Mouse (Mus musculus) limb, embryonic 14.5 days (tissue): ENCODE measurements around the gene Dgki. TPM values are rescaled to one million over a fixed set of nuclear protein-coding genes. Genes with fewer than 3 reads are reported as not detected.
A peak's percentile ranks its signal among the peaks of the same experiment; 100 is the strongest.

Experiments
- ATAC-seq: fragments of 200-750 bp; cut with Nextera tagmentation; 2 replicates; pipeline ENCODE4 v1.8.0; 2017; ENCODE audit warnings: low read depth, moderate number of reproducible peaks, moderate TSS enrichment; ENCODE audit not compliant: low FRiP score
- DNase-seq: peaks from one replicate; pipeline ENCODE4 v3.0.0-alpha.2; 2015; ENCODE audit warnings: low spot score
- H3K27ac ChIP-seq: fragments of 300-500 bp; sonication (generic); replicated peaks from 2 replicates; pipeline ENCODE4 v1.5.1; 2014; ENCODE audit warnings: low read depth, mild to moderate bottlenecking, low read length, moderate library complexity, mixed read lengths
- H3K27me3 ChIP-seq: fragments of 300-500 bp; sonication (generic); 2 replicates; pipeline ENCODE4 v1.6.1; 2014; ENCODE audit warnings: low read length, mixed read lengths; ENCODE audit not compliant: control insufficient read depth, insufficient read depth
- H3K36me3 ChIP-seq: fragments of 300-500 bp; sonication (generic); 2 replicates; pipeline ENCODE4 v1.6.1; 2014; ENCODE audit warnings: mild to moderate bottlenecking, low read length, moderate library complexity, mixed read lengths; ENCODE audit not compliant: control insufficient read depth, insufficient read depth
- H3K4me1 ChIP-seq: fragments of 300-500 bp; sonication (generic); 2 replicates; pipeline ENCODE4 v1.6.1; 2014; ENCODE audit warnings: antibody characterized with exemption, low read length, mixed read lengths; ENCODE audit not compliant: control insufficient read depth, insufficient read depth
- H3K4me2 ChIP-seq: fragments of 300-500 bp; sonication (generic); replicated peaks from 2 replicates; pipeline ENCODE4 v1.6.1; 2014; ENCODE audit warnings: low read depth, mild to moderate bottlenecking, low read length, moderate library complexity; ENCODE audit not compliant: severe bottlenecking
- H3K4me3 ChIP-seq: fragments of 300-500 bp; sonication (generic); replicated peaks from 2 replicates; pipeline ENCODE4 v1.5.1; 2014; ENCODE audit warnings: low read length
- H3K9ac ChIP-seq: fragments of 300-500 bp; sonication (generic); 2 replicates; pipeline ENCODE4 v1.6.1; 2014; ENCODE audit warnings: mild to moderate bottlenecking, low read depth, low read length, moderate library complexity; ENCODE audit not compliant: severe bottlenecking
- H3K9me3 ChIP-seq: fragments of 300-500 bp; sonication (generic); 2 replicates; pipeline ENCODE4 v1.6.1; 2016; ENCODE audit warnings: low read length; ENCODE audit not compliant: control insufficient read depth
- POLR2A ChIP-seq: fragments of 200-500 bp; IDR thresholded peaks from 2 replicates; pipeline ENCODE4 v1.8.0; 2012; ENCODE audit warnings: inconsistent platforms, mild to moderate bottlenecking, moderate library complexity, borderline replicate concordance; ENCODE audit not compliant: insufficient read depth, insufficient read length; ENCODE audit errors: extremely low read depth
- WGBS: fragments of 180-500 bp; shearing (Covaris S2); extraction: QIAGEN DNeasy Blood & Tissue Kit; methylation state at CpG from one replicate; pipeline ENCODE4 v1.1.7; 2014; 5-methylcytosine and 5-hydroxymethylcytosine counted together
- polyA plus RNA-seq, 2 experiments: library from polyadenylated mRNA; depleted of rRNA in 1 of 2; stranded (reverse) in 1 of 2; unstranded in 1 of 2; fragments of >200 nt; fragmentation: Nextera tagmentation in 1 of 2; extraction: Ambion mirVana in 1 of 2; gene quantifications; 2 replicates each; pipeline versions ENCODE4 v1.2.1 to v1.2.3; 2012 to 2014

Gene Dgki
- polyA plus RNA-seq, 2 experiments = 0.58 to 0.85 TPM

DNA sequence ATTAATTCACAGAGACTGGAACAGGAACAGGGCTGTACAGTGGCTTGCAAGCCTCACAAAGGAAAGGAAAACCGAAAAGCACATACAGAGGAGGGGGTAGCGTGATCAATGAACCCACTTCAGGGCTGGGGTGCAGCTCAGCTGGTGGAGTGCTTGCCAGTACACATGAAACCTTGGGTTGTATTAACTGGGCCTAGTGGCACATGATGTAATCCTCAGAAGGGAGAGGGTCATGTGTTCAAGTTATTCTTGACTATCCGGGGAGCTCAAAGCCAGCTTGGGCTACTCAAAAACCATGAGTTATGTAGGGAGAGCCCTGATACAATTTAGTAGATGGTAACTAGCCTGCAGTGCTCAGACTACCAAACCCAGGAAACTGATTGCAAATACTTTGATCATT is 244.3 kb downstream of the Dgki start:
- ATAC-seq (no peak), DNase-seq (no peak)
- H3K9me3 ChIP-seq = no peaks in the 10 kb centered on the region
- 82% methylated on average over 3 of the region's 3 CpGs for WGBS
- H3K27ac ChIP-seq = no peak overlapping the region
- no peaks in the 10 kb centered on the region for H3K27me3 ChIP-seq
- no peaks in the 10 kb centered on the region for H3K36me3 ChIP-seq
- H3K4me1 ChIP-seq = peaks cover 9% of the 10 kb centered on the region; the same call in 1 of the 2 replicates
- H3K4me2 ChIP-seq = no peak overlapping the region
- H3K4me3 ChIP-seq = no peak overlapping the region
- no peak overlapping the region for H3K9ac ChIP-seq
- no peak for TF ChIP-seq POLR2A

DNA sequence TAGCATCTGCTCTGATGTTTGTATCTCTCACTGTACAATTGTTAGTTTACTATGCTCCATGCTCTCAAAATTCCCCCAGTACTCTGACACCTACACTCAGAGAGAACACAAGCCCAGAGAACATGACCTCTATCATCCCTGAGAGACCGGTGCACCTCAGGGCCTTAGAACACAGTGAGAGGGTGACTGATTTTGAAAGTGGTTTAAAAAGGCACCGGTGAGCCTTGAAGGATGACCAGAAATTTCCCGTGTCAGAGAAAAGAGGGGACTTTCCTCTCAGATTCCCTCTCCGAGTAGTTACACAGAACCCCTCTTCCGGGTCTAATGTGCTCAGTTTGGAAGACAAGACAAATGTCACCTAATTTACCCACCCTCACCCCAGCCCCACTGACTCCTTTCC is 244.9 kb downstream of the Dgki start:
- TF ChIP-seq POLR2A = no peak
- Histone ChIP-seq H3K27ac (no peak overlapping the region), H3K4me3 (no peak overlapping the region), H3K9me3 (no peaks in the 10 kb centered on the region), H3K4me2 (no peak overlapping the region), H3K36me3 (no peaks in the 10 kb centered on the region), H3K9ac (no peak overlapping the region), H3K4me1 (peaks cover 9% of the 10 kb centered on the region; the same call in 1 of the 2 replicates), H3K27me3 (no peaks in the 10 kb centered on the region)
- 67% methylated on average over 5 of the region's 5 CpGs for WGBS
- DNase-seq (no peak), ATAC-seq (no peak)

DNA sequence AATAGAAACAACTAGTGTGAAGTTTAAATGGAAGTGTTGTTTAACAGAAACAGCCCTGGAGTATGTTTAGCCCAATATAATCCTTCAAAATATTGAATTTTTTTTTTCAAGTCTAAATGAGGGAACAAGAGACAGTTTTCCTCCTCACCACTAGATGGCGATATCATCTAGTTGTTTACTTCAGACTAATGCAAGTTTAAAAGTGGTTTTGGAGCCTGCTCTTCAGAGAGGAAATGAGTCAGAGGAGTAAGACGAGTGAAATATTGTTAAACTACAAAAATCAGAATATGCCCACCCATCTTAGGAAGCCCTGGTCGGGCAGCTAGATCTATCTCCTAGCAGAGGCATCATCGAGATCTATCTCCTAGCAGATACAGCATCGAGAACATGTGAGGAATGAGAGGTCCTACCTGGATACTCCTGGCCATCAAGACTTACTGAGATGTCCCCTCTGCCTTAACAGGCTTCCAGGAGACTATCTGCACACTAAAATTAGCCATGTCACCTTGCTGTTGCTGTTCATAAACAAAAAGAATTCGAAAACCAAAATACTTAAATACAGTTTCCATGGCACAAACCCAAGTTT is 245.5 kb downstream of the Dgki start:
- no peak overlapping the region for H3K4me2 ChIP-seq
- no peak overlapping the region for H3K4me3 ChIP-seq
- H3K27ac ChIP-seq = no peak overlapping the region
- WGBS = 46% methylated on average over 6 of the region's 6 CpGs
- TF ChIP-seq POLR2A = no peak
- peaks cover 9% of the 10 kb centered on the region; the same call in 1 of the 2 replicates for H3K4me1 ChIP-seq
- ATAC-seq = peak; percentile 26; the same call in 1 of the 2 replicates
- no peaks in the 10 kb centered on the region for H3K36me3 ChIP-seq
- H3K27me3 ChIP-seq = no peaks in the 10 kb centered on the region
- peak; percentile 87 for DNase-seq
- H3K9ac ChIP-seq = no peak overlapping the region
- no peaks in the 10 kb centered on the region for H3K9me3 ChIP-seq

DNA sequence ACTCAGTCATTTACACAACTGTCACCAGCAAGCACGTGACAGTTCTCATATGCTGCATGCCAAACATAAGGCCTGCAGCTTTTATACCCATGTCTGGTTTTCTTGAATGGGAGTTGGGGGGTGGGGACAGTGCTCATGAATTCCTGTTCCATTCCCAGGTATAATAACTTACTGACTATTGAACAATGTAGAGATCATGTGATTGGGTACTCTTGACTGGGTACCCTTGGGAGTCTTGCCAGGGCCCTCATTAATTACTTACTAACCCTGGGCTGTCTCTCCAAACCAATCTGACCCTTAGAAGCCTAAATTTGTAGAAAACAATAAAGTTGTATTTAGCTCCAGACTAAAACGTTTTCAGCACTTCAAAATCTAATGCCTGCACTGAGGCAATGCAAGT is 246.6 kb downstream of the Dgki start:
- ATAC-seq (no peak), DNase-seq (no peak)
- H3K4me3 ChIP-seq = no peak overlapping the region
- no peak overlapping the region for H3K27ac ChIP-seq
- no peak overlapping the region for H3K4me2 ChIP-seq
- no peak for TF ChIP-seq POLR2A
- H3K4me1 ChIP-seq = peaks cover 9% of the 10 kb centered on the region; the same call in 1 of the 2 replicates
- WGBS = 22% methylated on average over 2 of the region's 2 CpGs
- no peaks in the 10 kb centered on the region for H3K36me3 ChIP-seq
- H3K9me3 ChIP-seq = no peaks in the 10 kb centered on the region
- no peak overlapping the region for H3K9ac ChIP-seq
- H3K27me3 ChIP-seq = no peaks in the 10 kb centered on the region

DNA sequence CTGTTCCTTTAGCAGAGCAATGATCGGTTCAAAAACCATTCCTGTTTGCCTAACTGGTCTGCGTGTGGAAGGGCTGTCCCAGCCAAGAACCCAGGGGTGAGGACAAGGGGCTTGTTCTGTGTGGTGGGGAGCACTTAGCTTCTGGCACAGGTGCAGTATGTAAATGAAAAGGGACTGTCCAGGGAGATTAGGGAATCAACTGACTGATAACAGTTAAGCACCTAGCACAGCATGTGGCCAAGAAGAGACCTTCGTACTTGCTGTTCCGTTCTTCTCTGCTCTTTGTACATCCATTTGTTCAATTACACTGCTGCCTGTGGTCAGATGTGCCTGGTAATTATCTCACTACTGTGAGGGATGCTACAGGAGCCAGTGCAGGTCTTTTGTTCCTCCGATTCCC is 248.3 kb downstream of the Dgki start:
- ATAC-seq = no peak
- no peak overlapping the region for H3K4me2 ChIP-seq
- 68% methylated on average over 5 of the region's 5 CpGs for WGBS
- no peak overlapping the region for H3K9ac ChIP-seq
- no peaks in the 10 kb centered on the region for H3K27me3 ChIP-seq
- H3K9me3 ChIP-seq = no peaks in the 10 kb centered on the region
- TF ChIP-seq POLR2A = no peak
- no peak for DNase-seq
- no peak overlapping the region for H3K27ac ChIP-seq
- H3K36me3 ChIP-seq = no peaks in the 10 kb centered on the region
- H3K4me3 ChIP-seq = no peak overlapping the region
- peaks cover 9% of the 10 kb centered on the region; the same call in 1 of the 2 replicates for H3K4me1 ChIP-seq
